Mouse (Mus musculus) intestine, embryonic 14.5 days (tissue): Measurements from ENCODE around the gene Nme4. TPM values are rescaled to one million over a fixed set of nuclear protein-coding genes. Genes with fewer than 3 reads are reported as not detected.
"Not testable (repeated sequence)": the region's sequence is repeated elsewhere in the genome, so short reads cannot be mapped to it uniquely, and the experiment has no call there.

Experiments
- ATAC-seq: fragments of 200-750 bp; cut with Nextera tagmentation; replicated peaks from 2 replicates; pipeline ENCODE4 v1.8.0; 2017; ENCODE audit warnings: low read depth, moderate number of reproducible peaks, moderate TSS enrichment, moderate library complexity; ENCODE audit not compliant: low FRiP score, low TSS enrichment
- DNase-seq: peaks from one replicate; pipeline ENCODE4 v3.0.0-alpha.2; 2018; ENCODE audit warnings: low spot score
- H3K27ac ChIP-seq: fragments of 300-500 bp; sonication (generic); 2 replicates; pipeline ENCODE4 v1.5.1; 2014; ENCODE audit warnings: low read depth, mild to moderate bottlenecking, control low read depth
- H3K27me3 ChIP-seq: fragments of 300-500 bp; sonication (generic); replicated peaks from 2 replicates; pipeline ENCODE4 v1.6.1; 2014; ENCODE audit warnings: low read length, control low read depth; ENCODE audit not compliant: control insufficient read depth, insufficient read depth
- H3K36me3 ChIP-seq: fragments of 300-500 bp; sonication (generic); 2 replicates; pipeline ENCODE4 v1.6.1; 2014; ENCODE audit warnings: low read length, control low read depth; ENCODE audit not compliant: control insufficient read depth, insufficient read depth
- H3K4me1 ChIP-seq: fragments of 300-500 bp; sonication (generic); replicated peaks from 2 replicates; pipeline ENCODE4 v1.6.1; 2014; ENCODE audit warnings: low read length, control low read depth, mixed read lengths; ENCODE audit not compliant: control insufficient read depth, insufficient read depth
- H3K4me2 ChIP-seq: fragments of 300-500 bp; sonication (generic); 2 replicates; pipeline ENCODE4 v1.6.1; 2014; ENCODE audit warnings: low read length
- H3K4me3 ChIP-seq: fragments of 300-500 bp; sonication (generic); 2 replicates; pipeline ENCODE4 v1.5.1; 2014; ENCODE audit warnings: low read depth, low read length, control low read depth, mixed read lengths
- H3K9ac ChIP-seq: fragments of 300-500 bp; sonication (generic); 2 replicates; pipeline ENCODE4 v1.6.1; 2014; ENCODE audit warnings: mild to moderate bottlenecking, low read length
- H3K9me3 ChIP-seq: fragments of 300-500 bp; sonication (generic); 2 replicates; pipeline ENCODE4 v1.6.1; 2016; ENCODE audit warnings: low read length, control low read depth; ENCODE audit not compliant: control insufficient read depth
- WGBS: fragments of 180-500 bp; shearing (Covaris S2); extraction: QIAGEN DNeasy Blood & Tissue Kit; methylation state at CpG from one replicate; pipeline ENCODE4 v1.1.7; 2014; 5-methylcytosine and 5-hydroxymethylcytosine counted together
- polyA plus RNA-seq: library from polyadenylated mRNA; unstranded; fragments of >200 nt; fragmentation: Nextera tagmentation; extraction: Ambion mirVana; gene quantifications from 2 replicates; pipeline ENCODE4 v1.2.1, GENCODE M21; 2014

Nme4 gene
- polyA plus RNA-seq, 1 experiment from 2014 or later = 118 TPM

- H3K4me2 ChIP-seq = no peak overlapping the region
- ATAC-seq (no peak), DNase-seq (no peak)
- 35% methylated on average over 4 of the region's 4 CpGs for WGBS
- peaks cover 10% of the 10 kb centered on the region; the same call in 1 of the 2 replicates for H3K4me1 ChIP-seq
- peaks cover 53% of the 10 kb centered on the region for H3K27me3 ChIP-seq
- no peak overlapping the region for H3K9ac ChIP-seq
- H3K4me3 ChIP-seq = no peak overlapping the region
- H3K9me3 ChIP-seq = no peaks in the 10 kb centered on the region
- H3K27ac ChIP-seq = no peak overlapping the region
- no peaks in the 10 kb centered on the region for H3K36me3 ChIP-seq
These were observed 14.8 kb upstream of the Nme4 start for GRCm38 (mm10) chr17:26110156-26110555.

- 54% methylated on average over 4 of the region's 4 CpGs for WGBS
- no peak for ATAC-seq
These were observed 10.2 kb upstream of the Nme4 start for GRCm38 (mm10) chr17:26105619-26106018.

GRCm38 (mm10) chr17:26101478-26101877 lies 6.1 kb upstream of the Nme4 start:
- WGBS = 42% methylated on average over 3 of the region's 4 CpGs
- Histone ChIP-seq H3K36me3 (no peaks in the 10 kb centered on the region), H3K9ac (no peak overlapping the region), H3K4me3 (no peak overlapping the region), H3K9me3 (no peaks in the 10 kb centered on the region), H3K27ac (no peak overlapping the region), H3K4me1 (no peaks in the 10 kb centered on the region), H3K27me3 (no peaks in the 10 kb centered on the region), H3K4me2 (no peak overlapping the region)
- DNase-seq = no peak
- no peak for ATAC-seq

More at GRCm38 (mm10) chr17:26105619-26106018, 10.2 kb upstream of the Nme4 start:
- Histone ChIP-seq H3K4me1 (no peaks in the 10 kb centered on the region), H3K4me3 (no peak overlapping the region), H3K4me2 (no peak overlapping the region), H3K27me3 (peaks cover 9% of the 10 kb centered on the region), H3K27ac (no peak overlapping the region), H3K9ac (no peak overlapping the region), H3K36me3 (no peaks in the 10 kb centered on the region), H3K9me3 (no peaks in the 10 kb centered on the region)
- DNase-seq = no peak

- no peaks in the 10 kb centered on the region for H3K36me3 ChIP-seq
These were observed 4.8 kb upstream of the Nme4 start for GRCm38 (mm10) chr17:26100166-26100565.

GRCm38 (mm10) chr17:26099316-26099715 lies 3.9 kb upstream of the Nme4 start:
- not testable (repeated sequence) for H3K9me3 ChIP-seq, ATAC-seq, H3K4me1 ChIP-seq, H3K27me3 ChIP-seq, H3K4me3 ChIP-seq, DNase-seq, H3K4me2 ChIP-seq, H3K27ac ChIP-seq, H3K36me3 ChIP-seq, H3K9ac ChIP-seq
- WGBS = 68% methylated on average over 3 of the region's 3 CpGs

More at GRCm38 (mm10) chr17:26100166-26100565, 4.8 kb upstream of the Nme4 start:
- WGBS = 40% methylated on average over 2 of the region's 2 CpGs
- Histone ChIP-seq H3K27me3 (no peaks in the 10 kb centered on the region), H3K9ac (no peak overlapping the region), H3K27ac (no peak overlapping the region), H3K4me2 (no peak overlapping the region), H3K9me3 (no peaks in the 10 kb centered on the region), H3K4me1 (no peaks in the 10 kb centered on the region), H3K4me3 (no peak overlapping the region)
- ATAC-seq (no peak), DNase-seq (no peak)

- Histone ChIP-seq H3K9me3 (no peaks in the 10 kb centered on the region), H3K27ac (no peak overlapping the region), H3K4me2 (no peak overlapping the region), H3K27me3 (no peaks in the 10 kb centered on the region), H3K9ac (no peak overlapping the region), H3K4me1 (no peaks in the 10 kb centered on the region), H3K4me3 (no peak overlapping the region), H3K36me3 (peaks cover 4% of the 10 kb centered on the region; the same call in 1 of the 2 replicates)
- DNase-seq (no peak), ATAC-seq (no peak)
- WGBS = 88% methylated on average over 7 of the region's 7 CpGs
These were observed 3.1 kb upstream of the Nme4 start for GRCm38 (mm10) chr17:26098461-26098860.

GRCm38 (mm10) chr17:26094531-26095110 lies 781 bp downstream of the Nme4 start:
- Histone ChIP-seq H3K4me2 (peak overlapping the region; percentile 72), H3K4me3 (peak overlapping the region; percentile 62), H3K9ac (peak overlapping the region; percentile 79), H3K4me1 (no peaks in the 10 kb centered on the region), H3K36me3 (peaks cover 16% of the 10 kb centered on the region; the same call in 1 of the 2 replicates), H3K27ac (peak overlapping the region; percentile 66; the same call in 1 of the 2 replicates), H3K27me3 (no peaks in the 10 kb centered on the region), H3K9me3 (no peaks in the 10 kb centered on the region)
- 22% methylated on average over 9 of the region's 9 CpGs for WGBS
- DNase-seq (peak; percentile 61), ATAC-seq (no peak)

- under 1% methylated on average over 32 of the region's 32 CpGs for WGBS
- peak; percentile 95 for DNase-seq
These were observed 5.3 kb downstream of the Nme4 start, which contains the start of gene Decr2 for GRCm38 (mm10) chr17:26089905-26090632. Gene Decr2 (minus strand): TSS chr17:26090337.

More at GRCm38 (mm10) chr17:26089905-26090632, 5.3 kb downstream of the Nme4 start, which contains the start of gene Decr2:
- H3K4me3 ChIP-seq = peak within 1 kb of the TSS; percentile 60
- peaks cover 16% of the 10 kb centered on the region; the same call in 1 of the 2 replicates for H3K36me3 ChIP-seq
- peak within 1 kb of the TSS; percentile 82 for H3K27ac ChIP-seq
- H3K4me1 ChIP-seq = 0 out of 2 replicates have a peak, but pooled peaks cover 4% of the 10 kb centered on the region
- peak within 1 kb of the TSS; percentile 67 for H3K9ac ChIP-seq
- H3K4me2 ChIP-seq = peak within 1 kb of the TSS; percentile 63
- no peaks in the 10 kb centered on the region for H3K9me3 ChIP-seq
- peak; percentile 95 for ATAC-seq
- H3K27me3 ChIP-seq = no peaks in the 10 kb centered on the region
